Mouse (Mus musculus): ENCODE results near the gene Zfp599.
"Not testable (repeated sequence)": the region's sequence is repeated elsewhere in the genome, so short reads cannot be mapped to it uniquely, and the experiment has no call there.

Zfp599 gene

DNA sequence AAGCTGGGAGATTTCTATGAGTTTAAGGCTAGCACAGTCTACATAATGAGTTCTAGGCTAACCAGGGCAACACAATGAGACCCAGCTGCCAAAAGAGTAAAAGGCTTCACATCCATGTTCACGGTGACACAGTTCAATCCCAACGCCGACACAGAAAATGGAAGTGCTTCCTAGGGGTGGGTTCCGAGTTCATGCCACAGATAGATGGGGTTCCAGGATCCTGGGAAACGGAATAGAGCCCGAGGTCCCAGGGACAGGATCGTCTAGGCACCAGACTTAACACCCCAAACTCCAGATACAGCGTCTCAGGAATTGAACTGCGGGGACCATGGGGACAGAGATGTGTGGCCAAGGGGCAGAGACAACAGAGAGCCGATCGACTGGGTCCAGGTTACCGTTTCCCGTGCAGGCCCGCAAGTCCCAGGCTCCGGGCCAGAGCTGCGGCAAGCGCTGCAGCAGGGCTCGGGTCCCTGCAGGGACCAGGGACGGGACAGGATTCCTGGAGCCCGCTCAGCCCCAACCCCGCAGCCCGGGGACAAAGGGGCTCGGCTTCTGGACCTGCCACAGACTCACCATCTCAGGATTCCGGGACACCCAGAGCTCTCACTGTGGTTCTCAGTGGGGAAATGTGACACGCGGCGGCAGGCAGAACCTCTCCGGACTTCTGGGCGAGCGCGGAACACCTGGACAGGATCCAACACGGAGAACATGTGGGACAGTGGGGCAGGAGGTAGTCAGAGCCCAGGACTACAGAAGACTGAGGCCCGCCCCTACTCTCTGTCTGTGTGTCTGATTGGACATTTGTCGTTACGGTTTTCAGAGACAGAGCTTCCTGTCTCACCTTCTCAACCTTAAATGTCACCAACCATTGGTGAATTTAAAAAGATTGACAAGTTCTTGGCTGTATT lies at the start of gene Zfp599:
Gene Zfp599 (minus strand): TSS at position 712 of the 908 bp plus-strand sequence.
- DNase-seq: peak; percentile 72

DNA sequence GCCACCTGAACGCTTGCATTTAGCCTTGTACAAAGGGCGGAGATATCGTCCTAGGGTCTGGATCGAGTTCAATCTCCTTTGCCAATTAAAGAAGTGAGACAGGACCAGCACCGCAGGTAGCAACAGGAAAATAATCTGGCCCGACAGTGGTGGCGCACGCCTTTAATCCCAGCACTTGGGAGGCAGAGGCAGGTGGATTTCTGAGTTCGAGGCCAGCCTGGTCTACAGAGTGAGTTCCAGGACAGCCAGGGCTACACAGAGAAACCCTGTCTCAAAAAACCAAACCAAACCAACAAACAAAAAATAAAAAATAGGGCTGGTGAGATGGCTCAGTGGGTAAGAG lies 48.2 kb upstream of the Zfp599 start:
- not testable (repeated sequence) for DNase-seq

DNA sequence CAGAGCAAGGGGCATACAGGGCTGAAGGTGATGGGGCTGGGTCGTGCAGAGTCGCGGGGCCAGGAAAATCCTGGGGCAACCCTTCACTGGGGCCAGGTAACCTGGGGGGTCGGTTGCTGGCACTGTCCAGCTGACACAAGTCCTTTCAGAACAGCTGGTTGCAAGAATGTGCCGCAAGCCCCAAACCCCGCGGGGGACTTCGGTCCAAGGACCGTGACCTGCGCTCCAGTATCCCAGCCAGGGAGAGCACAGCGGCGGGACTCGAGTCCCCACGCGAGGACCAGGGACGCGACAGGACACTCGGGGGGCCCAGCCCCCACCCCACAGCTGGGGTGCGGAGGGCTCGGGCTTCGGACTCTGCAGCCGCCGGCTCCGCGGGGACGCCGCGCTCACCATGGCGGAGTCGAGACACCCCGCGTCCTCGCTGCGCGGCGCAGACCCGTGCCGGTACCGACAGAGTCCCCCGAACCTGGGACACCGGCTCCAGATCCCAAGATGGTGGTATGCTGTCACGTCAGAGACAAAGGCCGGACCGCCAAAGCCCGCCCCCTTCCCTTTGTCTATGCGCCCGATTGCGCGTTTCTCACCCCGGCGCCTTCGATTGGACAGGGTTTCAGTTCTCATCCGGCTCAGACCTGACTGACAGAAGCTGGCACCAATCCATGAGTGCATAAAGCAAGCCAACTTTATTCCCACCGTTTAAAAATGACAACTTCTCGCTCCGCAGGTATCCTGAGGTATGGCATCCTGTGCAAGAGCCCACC lies 47.6 kb upstream of the Zfp599 start, which contains the start of gene Zfp810:
Gene Zfp810 (minus strand): TSS at position 493 of the 764 bp plus-strand sequence.
- DNase-seq: peak; percentile 96

DNA sequence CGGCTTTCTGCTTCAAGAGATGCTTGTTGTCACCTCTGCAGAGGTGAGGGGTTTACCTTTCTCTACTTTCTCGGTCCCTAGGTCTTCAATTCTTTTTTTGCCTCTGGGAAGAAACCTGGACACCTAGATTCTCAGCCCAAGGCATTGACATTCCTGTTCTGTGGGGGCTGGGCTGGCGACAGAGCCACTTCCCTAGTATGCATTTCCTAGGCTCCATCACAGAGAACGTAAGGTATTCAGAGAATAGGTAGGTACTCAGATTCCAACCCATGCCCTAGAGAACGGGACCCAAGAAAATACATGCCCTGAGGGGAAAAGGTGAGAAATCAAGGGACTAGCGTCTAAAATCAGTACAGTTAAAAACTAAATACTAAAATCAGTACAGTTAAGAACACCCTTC lies 47.0 kb upstream of the Zfp599 start:
- DNase-seq: no peak

DNA sequence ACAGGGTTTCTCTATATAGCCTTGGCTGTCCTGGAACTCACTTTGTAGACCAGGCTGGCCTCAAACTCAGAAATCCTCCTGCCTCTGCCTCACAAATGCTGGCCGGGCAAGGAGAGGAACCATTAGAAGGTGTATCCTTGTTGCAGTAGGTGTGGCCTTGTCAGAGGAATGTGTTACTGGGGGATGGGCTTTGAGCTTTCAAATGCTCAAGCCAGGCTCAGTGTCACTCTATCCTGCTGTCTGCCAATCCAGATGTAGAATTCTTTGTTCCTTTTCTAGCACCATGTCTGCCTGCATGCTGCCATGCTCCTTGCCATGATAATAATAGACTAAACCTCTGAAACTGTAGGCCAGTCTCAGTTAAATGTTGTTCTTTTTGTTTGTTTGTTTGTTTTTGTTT lies 42.5 kb upstream of the Zfp599 start:
- DNase-seq: no peak

DNA sequence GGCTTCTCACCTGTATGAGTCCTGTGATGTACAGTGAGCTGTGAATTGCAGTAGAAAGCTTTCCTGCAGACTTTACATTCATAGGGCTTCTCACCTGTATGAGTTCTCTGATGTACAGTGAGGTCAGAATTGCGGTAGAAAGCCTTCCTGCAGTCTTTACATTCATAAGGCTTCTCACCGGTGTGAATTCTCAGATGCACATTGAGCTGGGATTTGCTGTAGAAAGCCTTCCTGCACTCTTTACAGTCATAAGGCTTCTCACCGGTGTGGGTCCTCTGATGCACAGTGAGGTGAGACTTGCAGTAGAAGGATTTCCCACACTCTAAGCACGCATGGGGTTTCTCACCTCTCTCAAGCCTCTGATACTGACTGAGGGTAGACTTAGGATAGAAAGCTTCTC lies 19.0 kb upstream of the Zfp599 start:
- DNase-seq: no peak

DNA sequence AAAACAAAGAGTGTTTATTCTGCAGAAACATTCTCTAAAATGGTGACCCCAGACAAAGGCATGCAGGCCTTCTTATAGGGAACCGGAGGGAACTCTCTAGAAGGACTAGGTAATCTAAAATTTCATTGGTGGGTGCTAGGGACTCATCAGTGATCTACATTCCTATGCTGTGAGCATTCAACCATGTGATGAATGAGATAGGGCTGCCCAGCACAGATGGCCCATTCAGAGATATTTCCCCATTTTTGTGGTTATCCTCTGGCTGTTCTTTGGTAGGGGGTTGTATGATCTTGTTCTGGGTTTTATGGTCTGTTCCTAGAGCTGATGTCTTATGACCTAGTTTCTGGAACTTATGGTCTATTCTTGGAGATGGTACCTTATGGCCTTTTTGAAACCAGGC lies 9.2 kb upstream of the Zfp599 start:
- DNase-seq: no peak

DNA sequence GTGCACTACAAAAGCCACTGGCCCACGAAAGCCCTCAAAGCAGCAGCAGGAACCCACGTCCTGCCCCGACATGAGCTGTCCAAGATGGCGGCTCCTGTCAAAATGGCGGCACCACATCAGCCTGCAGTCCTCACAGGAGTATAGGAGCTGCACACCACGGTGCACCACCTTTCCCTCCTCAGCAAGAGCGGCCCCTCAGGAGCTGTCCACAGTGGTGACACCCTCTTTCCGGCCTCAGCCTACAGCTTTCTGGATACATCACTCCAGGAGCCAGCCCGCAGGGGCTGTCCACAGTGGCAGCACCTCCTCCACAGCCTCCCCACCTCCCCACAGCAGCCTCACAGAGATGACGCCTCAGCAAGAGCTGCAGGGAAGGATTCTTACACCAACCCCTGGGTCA lies 2.9 kb upstream of the Zfp599 start:
- DNase-seq: no peak

DNA sequence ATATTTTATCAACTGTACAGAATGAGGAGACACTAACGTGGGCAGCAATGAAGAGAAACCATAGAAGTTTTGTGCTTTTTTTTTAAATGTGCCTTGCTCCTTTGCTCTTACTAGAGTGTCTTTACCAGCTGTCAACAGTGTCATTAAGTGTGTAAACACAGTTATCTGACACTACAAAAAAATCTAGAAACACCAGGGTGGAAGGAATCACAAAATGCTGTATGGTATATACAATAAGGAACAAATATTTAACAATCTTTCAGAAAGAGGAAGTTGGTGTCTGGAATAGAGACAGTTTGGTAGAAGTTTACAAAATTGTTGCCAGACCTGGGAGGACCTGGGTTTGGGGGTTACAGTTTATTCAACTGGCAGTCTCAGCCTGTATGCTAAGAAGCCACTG lies 1.9 kb upstream of the Zfp599 start:
- DNase-seq: no peak

DNA sequence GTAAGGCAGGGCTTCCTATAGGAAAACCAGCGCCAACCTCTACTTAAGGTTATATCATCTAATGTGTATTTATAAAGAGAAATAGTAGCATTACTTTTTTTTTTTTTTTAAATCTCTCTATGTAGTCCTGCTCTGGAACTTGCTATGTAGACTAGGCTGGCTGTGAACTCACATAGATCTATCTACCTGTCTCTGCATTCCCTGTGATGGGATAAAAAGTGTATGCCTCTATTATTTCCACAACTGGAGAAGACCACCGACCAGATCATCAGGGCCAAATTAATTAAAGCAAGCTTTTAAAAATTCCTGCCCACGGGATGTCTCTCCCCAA lies 362 bp upstream of the Zfp599 start:
- DNase-seq: no peak

DNA sequence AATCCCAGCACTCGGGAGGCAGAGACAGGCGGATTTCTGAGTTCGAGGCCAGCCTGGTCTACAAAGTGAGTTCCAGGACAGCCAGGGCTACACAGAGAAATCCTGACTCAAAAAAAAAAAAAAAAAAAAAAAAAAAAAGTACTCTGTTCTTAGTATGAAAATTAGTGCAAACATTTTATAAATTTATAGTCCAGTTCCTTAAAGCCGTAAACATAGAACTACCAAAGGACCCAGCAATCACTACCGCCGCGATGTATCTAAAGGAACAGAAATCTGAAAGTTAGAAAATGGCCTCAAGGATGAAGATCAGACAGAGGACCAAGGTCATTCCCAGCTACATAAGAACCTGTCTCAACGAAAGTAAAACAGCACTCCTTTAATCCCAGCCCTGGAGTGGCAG lies 911 bp downstream of the Zfp599 start:
- no peak for DNase-seq

DNA sequence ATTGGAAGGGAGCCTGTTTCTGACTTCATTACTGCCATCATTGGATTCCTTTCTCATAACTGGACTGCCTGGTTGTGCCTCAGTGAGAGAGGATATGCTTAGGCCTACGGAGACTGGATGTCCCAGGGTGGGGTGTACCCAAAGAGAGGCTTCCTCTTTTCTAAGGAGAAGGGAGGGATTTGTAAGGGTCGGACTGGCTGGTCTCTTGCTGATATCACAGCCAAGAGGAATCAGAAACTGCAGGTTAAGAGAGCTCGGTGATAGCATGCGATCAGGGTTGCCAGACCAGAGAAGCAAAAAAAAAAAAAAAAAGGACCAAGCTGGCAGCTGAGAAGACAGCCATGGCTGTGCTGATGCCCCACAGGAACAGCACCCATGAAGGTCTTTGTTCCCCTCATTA lies 3.1 kb downstream of the Zfp599 start:
- no peak for DNase-seq

DNA sequence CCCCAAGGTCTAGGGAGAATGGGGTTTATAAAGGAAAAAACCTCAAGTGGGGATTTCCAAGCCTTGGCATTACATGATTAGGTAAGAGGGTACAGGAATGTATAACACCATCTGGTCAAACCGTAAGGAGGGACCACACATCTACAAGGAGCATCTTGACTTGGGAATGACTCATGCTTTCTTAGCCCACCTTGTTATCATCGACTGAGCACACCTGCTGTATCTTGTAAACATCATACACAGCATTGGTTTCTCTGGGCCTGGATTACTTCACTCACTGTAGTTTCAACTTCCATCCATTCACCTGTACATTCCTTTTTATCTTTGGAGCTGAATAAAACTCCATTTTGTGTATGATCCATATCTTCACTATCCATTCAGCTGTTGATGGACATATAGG lies 15.5 kb downstream of the Zfp599 start:
- no peak for DNase-seq

DNA sequence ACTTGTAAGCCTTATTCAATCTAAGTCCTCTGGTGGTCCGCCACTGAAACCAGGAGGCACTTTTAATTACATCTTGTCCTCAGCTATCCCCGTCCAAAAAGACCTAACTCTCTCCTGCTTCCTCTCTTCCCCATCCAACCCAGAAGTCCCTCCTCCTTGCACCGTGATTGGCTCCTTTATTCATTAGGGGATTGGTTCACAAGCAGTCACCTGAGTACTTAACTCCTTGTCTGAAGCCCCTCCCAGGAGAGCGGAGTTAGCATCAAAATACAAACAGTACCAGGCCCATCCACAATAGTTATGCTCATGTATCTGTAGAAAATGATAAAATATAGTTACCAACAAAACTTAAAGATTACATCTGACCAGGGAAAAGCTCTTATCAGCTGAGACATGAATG lies 19.7 kb downstream of the Zfp599 start:
- no peak for DNase-seq

DNA sequence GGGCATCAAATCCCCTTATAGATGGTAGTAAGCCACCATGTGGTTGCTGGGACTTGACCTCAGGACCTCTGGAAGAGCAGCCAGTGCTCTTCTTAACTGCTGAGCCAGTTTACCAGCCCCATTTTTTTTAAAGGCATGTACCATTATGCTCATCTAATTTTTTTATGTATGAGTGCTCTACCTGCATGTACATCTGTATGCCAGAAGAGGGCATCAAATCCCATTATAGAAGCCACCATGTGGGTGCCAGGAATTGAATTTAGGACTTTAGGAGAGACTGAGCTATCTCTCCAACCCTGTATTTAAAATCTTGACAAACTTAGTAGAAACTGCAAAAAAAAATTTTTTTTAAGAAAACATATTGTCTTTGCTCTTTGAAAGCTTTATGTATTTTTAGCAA lies 29.1 kb downstream of the Zfp599 start:
- no peak for DNase-seq

DNA sequence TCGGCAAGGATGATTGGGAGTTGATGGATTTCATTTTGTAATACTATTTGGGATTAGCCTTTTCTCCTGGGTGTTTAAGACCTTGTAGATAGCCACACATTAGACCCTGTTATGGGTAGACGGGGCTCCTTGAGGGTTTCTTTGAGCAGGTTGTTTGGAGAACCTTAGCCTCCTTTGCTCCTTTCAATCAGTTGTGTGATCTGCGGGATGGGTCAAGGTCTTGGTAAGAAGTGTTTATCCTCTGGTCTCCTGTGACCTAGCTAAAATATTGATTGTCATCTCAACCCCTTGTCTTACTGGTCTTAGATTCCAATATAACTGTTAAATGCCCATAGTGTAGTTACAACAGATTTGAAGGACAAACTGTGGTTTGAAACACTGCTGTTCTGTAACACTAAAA lies 29.6 kb downstream of the Zfp599 start:
- no peak for DNase-seq

DNA sequence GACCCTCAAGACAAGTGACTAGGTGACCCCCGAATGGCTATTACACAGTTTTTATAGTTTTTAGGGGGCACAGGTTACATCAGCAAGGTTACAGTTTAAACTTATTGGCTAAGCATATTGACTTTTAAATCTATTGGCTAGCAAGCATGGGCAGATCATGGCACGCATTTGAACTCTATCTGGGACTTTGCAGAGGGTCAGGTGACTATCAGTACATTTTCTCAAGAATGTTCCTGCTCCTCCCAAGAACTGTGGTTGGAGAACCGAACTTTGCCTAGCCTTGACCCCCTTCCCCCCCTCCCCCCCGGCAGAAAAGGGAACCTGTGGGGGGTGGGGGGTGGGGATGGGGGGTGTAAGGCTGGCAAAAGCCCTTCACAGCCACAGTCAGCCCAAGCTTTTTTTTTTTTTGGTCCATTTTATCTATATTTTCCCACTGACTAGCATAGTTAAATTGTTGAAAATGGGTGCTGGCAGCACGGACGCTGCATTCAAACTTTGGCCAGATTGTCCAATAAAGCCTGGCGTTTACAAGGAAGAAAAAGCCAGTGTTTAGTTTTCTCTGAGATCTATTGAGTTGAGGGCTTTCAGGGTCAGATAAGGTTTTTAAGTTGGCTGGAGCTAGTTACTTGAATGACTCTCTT lies 30.2 kb downstream of the Zfp599 start:
- DNase-seq: no peak

DNA sequence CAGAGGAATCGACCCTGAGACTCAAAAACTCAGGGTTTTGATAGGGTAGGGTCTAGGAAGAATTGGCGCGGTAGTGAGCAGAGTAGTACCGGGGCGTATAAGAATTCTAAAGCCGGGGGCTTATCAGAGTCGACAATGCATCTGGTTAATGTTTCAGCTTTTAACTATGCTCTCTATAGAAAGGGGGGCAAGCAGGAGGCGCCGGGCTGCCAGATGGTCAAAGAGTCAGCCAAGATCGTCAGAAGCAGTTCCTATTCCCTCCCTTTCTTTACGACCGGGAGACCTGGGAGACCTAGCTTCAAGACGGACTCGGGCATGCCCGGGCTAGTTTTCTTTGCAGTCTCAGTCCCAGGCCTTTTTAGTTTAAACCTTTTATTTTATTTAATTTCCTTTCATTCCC lies 32.8 kb downstream of the Zfp599 start:
- no peak for DNase-seq

DNA sequence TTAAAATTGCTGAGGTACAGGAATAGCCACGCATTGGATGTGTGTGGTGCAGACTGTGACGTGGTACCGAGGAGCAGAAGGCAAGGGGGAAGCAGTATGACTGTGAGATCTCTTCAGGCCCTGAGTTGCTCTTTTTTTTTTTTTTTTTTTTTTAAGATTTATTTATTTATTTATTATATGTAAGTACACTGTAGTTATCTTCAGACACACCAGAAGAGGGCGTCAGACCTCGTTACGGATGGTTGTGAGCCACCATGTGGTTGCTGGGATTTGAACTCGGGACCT lies 33.4 kb downstream of the Zfp599 start:
- DNase-seq: not testable (repeated sequence)

DNA sequence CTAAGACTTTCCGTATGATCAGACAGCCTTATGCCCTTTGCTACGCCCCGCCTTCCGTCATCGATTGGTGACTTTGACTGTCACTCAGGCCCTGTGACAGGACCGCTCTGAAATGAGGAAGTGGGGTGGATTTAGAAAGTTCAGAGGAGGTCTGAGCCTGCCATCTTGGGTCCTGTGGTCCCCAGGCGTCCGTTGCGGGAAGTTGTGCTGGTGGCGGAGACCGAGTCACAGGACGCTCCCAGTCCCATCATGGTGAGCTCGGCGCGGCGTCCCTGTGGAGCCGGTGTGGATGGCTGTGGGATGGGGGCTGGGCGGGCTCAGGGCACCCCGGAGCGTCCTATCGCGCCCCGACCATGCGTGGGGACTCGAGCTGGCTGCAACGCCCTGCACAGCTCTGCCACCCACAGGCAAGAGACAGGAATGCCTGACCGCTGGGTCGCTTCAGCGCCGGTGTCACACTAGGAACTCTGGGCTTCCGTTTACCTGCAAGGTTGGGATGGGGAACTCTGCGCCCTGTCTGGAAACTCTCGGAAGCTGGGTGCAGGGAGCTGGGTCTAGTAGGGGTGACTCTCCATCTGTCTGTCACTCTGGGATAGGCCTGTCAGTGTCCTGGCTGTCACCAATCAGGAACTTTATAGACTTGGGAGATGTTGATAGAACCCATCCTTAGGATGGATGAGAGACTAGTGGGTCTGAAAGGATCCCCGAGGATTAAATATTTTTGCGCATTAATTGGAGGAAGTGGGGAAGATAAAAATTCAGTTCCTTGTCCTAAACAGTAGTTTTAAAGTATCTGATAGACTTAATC lies 33.9 kb downstream of the Zfp599 start, which contains the start of gene Zfp809:
Gene Zfp809 (plus strand): TSS at position 134 of the 808 bp plus-strand sequence.
- DNase-seq: peak; percentile 99

DNA sequence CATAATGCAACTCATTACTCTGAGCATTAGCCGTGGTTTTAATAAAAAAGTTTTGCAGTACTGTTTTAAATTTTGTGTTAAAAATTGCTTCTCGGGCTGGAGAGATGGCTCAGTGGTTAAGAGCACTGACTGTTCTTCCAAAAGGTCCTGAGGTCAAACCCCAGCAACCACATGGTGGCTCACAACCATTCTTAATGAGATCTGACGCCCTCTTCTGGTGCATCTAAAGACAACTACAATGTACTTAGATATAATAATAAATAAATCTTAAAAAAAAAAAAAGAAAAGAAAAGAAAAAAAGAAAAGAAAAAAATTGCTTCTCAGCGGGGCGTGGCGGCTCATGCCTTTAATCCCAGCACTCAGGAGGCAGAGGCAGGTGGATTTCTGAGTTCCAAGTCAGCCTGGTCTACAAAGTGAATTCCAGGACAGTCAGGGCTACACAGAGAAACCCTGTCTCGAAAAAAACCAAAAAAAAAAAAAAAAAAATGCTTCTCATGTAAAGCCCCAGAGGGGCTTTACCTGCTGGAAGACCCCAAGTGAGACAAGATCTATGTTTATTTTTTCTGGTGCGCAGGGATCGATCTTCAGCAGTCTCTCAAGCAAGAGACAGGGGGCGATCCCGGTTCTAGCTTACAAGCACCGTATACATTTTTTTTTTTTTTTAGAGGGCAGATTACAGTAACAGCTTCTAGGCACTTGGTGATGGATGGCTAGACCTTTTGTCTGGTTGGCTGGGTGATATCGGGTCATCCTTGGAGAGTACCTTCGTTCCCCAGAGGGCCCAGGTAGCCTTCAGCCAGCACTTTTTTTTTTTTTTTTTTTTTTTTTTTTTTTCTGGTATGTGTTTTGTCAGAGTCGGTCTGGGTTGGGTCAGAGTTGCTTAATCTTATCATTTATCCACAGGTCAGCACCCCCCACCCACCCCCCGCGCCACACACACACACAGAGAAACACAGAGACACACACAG lies 34.9 kb downstream of the Zfp599 start:
- DNase-seq: peak; percentile 33

DNA sequence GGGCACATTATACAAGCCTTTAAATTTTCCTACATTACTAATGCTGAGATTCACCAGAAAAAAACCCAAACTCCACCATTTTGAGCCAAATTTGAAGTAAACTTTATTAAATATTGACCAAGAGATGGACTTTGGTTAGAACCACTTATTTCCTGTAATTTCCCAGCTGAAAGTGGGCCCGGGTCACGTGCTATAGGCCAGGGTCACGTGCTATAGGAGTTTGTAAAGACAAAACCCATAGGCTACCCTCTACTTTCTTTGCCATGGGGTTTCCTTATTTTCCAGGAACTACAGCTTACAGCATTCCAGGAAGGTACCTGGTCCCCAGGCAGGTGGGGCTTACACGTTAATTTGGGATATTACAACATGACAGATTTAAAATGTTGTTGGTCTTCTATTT lies 35.6 kb downstream of the Zfp599 start:
- no peak for DNase-seq

Measured in layer of hippocampus, adult 9-11 months (tissue).